Mouse (Mus musculus) small intestine, adult 2 months (tissue): ENCODE data around the gene Pon2.

ENCODE experiments used
- CTCF ChIP-seq: fragments of 200-500 bp; IDR thresholded peaks from 2 replicates; pipeline ENCODE4 v1.5.1; 2012; ENCODE audit warnings: low read depth, mild to moderate bottlenecking, control low read depth, inconsistent platforms, low read length, moderate library complexity, mixed read lengths; ENCODE audit not compliant: insufficient replicate concordance, insufficient read length; ENCODE audit errors: extremely low read depth
- POLR2A ChIP-seq: fragments of 200-500 bp; IDR thresholded peaks from 2 replicates; pipeline ENCODE4 v1.6.1; 2012; ENCODE audit warnings: low read depth, mild to moderate bottlenecking, control low read depth, inconsistent platforms, low read length, moderate library complexity

- TF ChIP-seq CTCF, result no peak
- no peak for TF ChIP-seq POLR2A
These were observed 80.1 kb downstream of the Pon2 start for GRCm38 (mm10) chr6:5218190-5218589.
